Mouse (Mus musculus): Measurements from ENCODE around the gene Slc35a2. TPM values are rescaled to one million over a fixed set of nuclear protein-coding genes. Genes with fewer than 3 reads are reported as not detected.

Gene Slc35a2
- polyA plus RNA-seq, 1 experiment from 2014 or later: 23.9 TPM

- 16% methylated on average over 35 of the region's 48 CpGs for WGBS
- peak overlapping the region; percentile 51 for H3K4me3 ChIP-seq (replicated peaks; ENCODE audit: low read length)
- H3K9me3 ChIP-seq (ENCODE audit: control insufficient read depth, low read length): no peaks in the 10 kb centered on the region
- no peak for DNase-seq (ENCODE audit: low spot score)
- peak overlapping the region; percentile 68 for H3K4me2 ChIP-seq (replicated peaks)
- peaks cover 19% of the 10 kb centered on the region for H3K36me3 ChIP-seq (replicated peaks; ENCODE audit: control insufficient read depth, insufficient read depth)
- H3K27me3 ChIP-seq (ENCODE audit: control insufficient read depth, insufficient read depth, low read length): 0 out of 2 replicates have a peak, but pooled peaks cover 11% of the 10 kb centered on the region
- 0 out of 2 replicates have a peak, but pooled peaks cover 18% of the 10 kb centered on the region for H3K4me1 ChIP-seq (replicated peaks; ENCODE audit: control insufficient read depth, insufficient read depth, low read length)
- no peak for ATAC-seq (ENCODE audit: low FRiP score)
- peak overlapping the region; percentile 76 for H3K9ac ChIP-seq
- H3K27ac ChIP-seq: peak overlapping the region; percentile 43; the same call in 1 of the 2 replicates
These were observed 38.2 kb downstream of the Slc35a2 start for GRCm38 (mm10) chrX:7922032-7922431.

- Histone ChIP-seq H3K9ac (no peak overlapping the region), H3K27ac (no peak overlapping the region), H3K4me1 (replicated peaks; ENCODE audit: control insufficient read depth, insufficient read depth, low read length) (0 out of 2 replicates have a peak, but pooled peaks cover 12% of the 10 kb centered on the region), H3K27me3 (ENCODE audit: control insufficient read depth, insufficient read depth, low read length) (0 out of 2 replicates have a peak, but pooled peaks cover 13% of the 10 kb centered on the region), H3K4me2 (replicated peaks) (no peak overlapping the region), H3K4me3 (replicated peaks; ENCODE audit: low read length) (no peak overlapping the region), H3K9me3 (ENCODE audit: control insufficient read depth, low read length) (no peaks in the 10 kb centered on the region), H3K36me3 (replicated peaks; ENCODE audit: control insufficient read depth, insufficient read depth) (peaks cover 20% of the 10 kb centered on the region)
- 83% methylated on average over 6 of the region's 6 CpGs for WGBS
- DNase-seq (ENCODE audit: low spot score) (no peak), ATAC-seq (ENCODE audit: low FRiP score) (no peak)
These were observed 42.4 kb downstream of the Slc35a2 start for GRCm38 (mm10) chrX:7926266-7926665.

GRCm38 (mm10) chrX:7927116-7927515 lies 43.3 kb downstream of the Slc35a2 start:
- H3K36me3 ChIP-seq (replicated peaks; ENCODE audit: control insufficient read depth, insufficient read depth): peaks cover 29% of the 10 kb centered on the region
- H3K4me1 ChIP-seq (replicated peaks; ENCODE audit: control insufficient read depth, insufficient read depth, low read length): 0 out of 2 replicates have a peak, but pooled peaks cover 12% of the 10 kb centered on the region
- no peak overlapping the region for H3K4me2 ChIP-seq (replicated peaks)
- no peaks in the 10 kb centered on the region for H3K9me3 ChIP-seq (ENCODE audit: control insufficient read depth, low read length)
- no peak for DNase-seq (ENCODE audit: low spot score)
- WGBS: 25% methylated on average over 10 of the region's 10 CpGs
- H3K4me3 ChIP-seq (replicated peaks; ENCODE audit: low read length): no peak overlapping the region
- no peak for ATAC-seq (ENCODE audit: low FRiP score)
- H3K9ac ChIP-seq: no peak overlapping the region
- 0 out of 2 replicates have a peak, but pooled peaks cover 13% of the 10 kb centered on the region for H3K27me3 ChIP-seq (ENCODE audit: control insufficient read depth, insufficient read depth, low read length)
- no peak overlapping the region for H3K27ac ChIP-seq

GRCm38 (mm10) chrX:7928270-7928790 lies 44.5 kb downstream of the Slc35a2 start, which contains the start of gene Eras:
Gene Eras (minus strand): TSS chrX:7928607.
- no peak for DNase-seq (ENCODE audit: low spot score)
- 0 out of 2 replicates have a peak, but pooled peaks cover 13% of the 10 kb centered on the region for H3K27me3 ChIP-seq (ENCODE audit: control insufficient read depth, insufficient read depth, low read length)

GRCm38 (mm10) chrX:7936874-7937273 lies 53.0 kb downstream of the Slc35a2 start:
- ATAC-seq (ENCODE audit: low FRiP score) (no peak), DNase-seq (ENCODE audit: low spot score) (no peak)
- Histone ChIP-seq H3K27me3 (ENCODE audit: control insufficient read depth, insufficient read depth, low read length) (no peaks in the 10 kb centered on the region), H3K36me3 (replicated peaks; ENCODE audit: control insufficient read depth, insufficient read depth) (peaks cover 34% of the 10 kb centered on the region), H3K9me3 (ENCODE audit: control insufficient read depth, low read length) (no peaks in the 10 kb centered on the region), H3K27ac (no peak overlapping the region), H3K4me2 (replicated peaks) (no peak overlapping the region), H3K4me1 (replicated peaks; ENCODE audit: control insufficient read depth, insufficient read depth, low read length) (no peaks in the 10 kb centered on the region), H3K4me3 (replicated peaks; ENCODE audit: low read length) (no peak overlapping the region), H3K9ac (no peak overlapping the region)
- WGBS: 44% methylated on average over 11 of the region's 11 CpGs

More at GRCm38 (mm10) chrX:7928270-7928790, 44.5 kb downstream of the Slc35a2 start, which contains the start of gene Eras:
- ATAC-seq (ENCODE audit: low FRiP score): no peak
- Histone ChIP-seq H3K4me3 (replicated peaks; ENCODE audit: low read length) (no peak within 1 kb of the TSS), H3K4me1 (replicated peaks; ENCODE audit: control insufficient read depth, insufficient read depth, low read length) (0 out of 2 replicates have a peak, but pooled peaks cover 2% of the 10 kb centered on the region), H3K9ac (no peak within 1 kb of the TSS), H3K36me3 (replicated peaks; ENCODE audit: control insufficient read depth, insufficient read depth) (peaks cover 27% of the 10 kb centered on the region), H3K4me2 (replicated peaks) (no peak within 1 kb of the TSS), H3K27ac (no peak within 1 kb of the TSS), H3K9me3 (ENCODE audit: control insufficient read depth, low read length) (no peaks in the 10 kb centered on the region)
- 12% methylated on average over 18 of the region's 19 CpGs for WGBS

- DNase-seq (ENCODE audit: low spot score) (no peak), ATAC-seq (ENCODE audit: low FRiP score) (no peak)
- Histone ChIP-seq H3K9ac (no peak overlapping the region), H3K4me3 (replicated peaks; ENCODE audit: low read length) (no peak overlapping the region), H3K36me3 (replicated peaks; ENCODE audit: control insufficient read depth, insufficient read depth) (peaks cover 31% of the 10 kb centered on the region), H3K4me2 (replicated peaks) (no peak overlapping the region), H3K4me1 (replicated peaks; ENCODE audit: control insufficient read depth, insufficient read depth, low read length) (no peaks in the 10 kb centered on the region), H3K27ac (no peak overlapping the region), H3K27me3 (ENCODE audit: control insufficient read depth, insufficient read depth, low read length) (no peaks in the 10 kb centered on the region), H3K9me3 (ENCODE audit: control insufficient read depth, low read length) (no peaks in the 10 kb centered on the region)
- 93% methylated on average over 6 of the region's 6 CpGs for WGBS
These were observed 53.8 kb downstream of the Slc35a2 start for GRCm38 (mm10) chrX:7937667-7938066.

Other genes starting within 250 kb of the Slc35a2 start
- gene Syp, start 245.6 kb upstream of the Slc35a2 start, polyA plus RNA-seq (2014; fragmentation: Nextera tagmentation; extraction: Ambion mirVana): 106 and 109 TPM in 2 replicates
- 1.2 and 1.5 TPM in 2 replicates for gene Prickle3, start 226.8 kb upstream of the Slc35a2 start, polyA plus RNA-seq (2014; fragmentation: Nextera tagmentation; extraction: Ambion mirVana)
- gene Plp2, start 212.6 kb upstream of the Slc35a2 start, polyA plus RNA-seq (2014; fragmentation: Nextera tagmentation; extraction: Ambion mirVana): 21.2 and 23.5 TPM in 2 replicates
- not detected in 2 replicates for gene Magix, start 202.8 kb upstream of the Slc35a2 start, polyA plus RNA-seq (2014; fragmentation: Nextera tagmentation; extraction: Ambion mirVana)
- 46.1 and 52.1 TPM in 2 replicates for gene Gpkow, start 186.9 kb upstream of the Slc35a2 start, polyA plus RNA-seq (2014; fragmentation: Nextera tagmentation; extraction: Ambion mirVana)
- gene Wdr45, start 169.7 kb upstream of the Slc35a2 start, polyA plus RNA-seq (2014; fragmentation: Nextera tagmentation; extraction: Ambion mirVana): 20.6 and 21.9 TPM in 2 replicates
- 0.53 TPM in 1 of 2 replicates, not detected in the other for gene Gm45208, start 161.8 kb upstream of the Slc35a2 start, polyA plus RNA-seq (2014; fragmentation: Nextera tagmentation; extraction: Ambion mirVana)
- 129 and 139 TPM in 2 replicates for gene Praf2, start 155.6 kb upstream of the Slc35a2 start, polyA plus RNA-seq (2014; fragmentation: Nextera tagmentation; extraction: Ambion mirVana)
- 61.4 and 65.0 TPM in 2 replicates for gene Ccdc120, start 133.1 kb upstream of the Slc35a2 start, polyA plus RNA-seq (2014; fragmentation: Nextera tagmentation; extraction: Ambion mirVana)
- 18.6 and 20.9 TPM in 2 replicates for gene Tfe3, start 121.5 kb upstream of the Slc35a2 start, polyA plus RNA-seq (2014; fragmentation: Nextera tagmentation; extraction: Ambion mirVana)
- 50.5 and 56.8 TPM in 2 replicates for gene Gripap1, start 94.3 kb upstream of the Slc35a2 start, polyA plus RNA-seq (2014; fragmentation: Nextera tagmentation; extraction: Ambion mirVana)
- 4.1 and 5.0 TPM in 2 replicates for gene Kcnd1, start 61.7 kb upstream of the Slc35a2 start, polyA plus RNA-seq (2014; fragmentation: Nextera tagmentation; extraction: Ambion mirVana)
- 29.3 and 30.8 TPM in 2 replicates for gene Otud5, start 42.7 kb upstream of the Slc35a2 start, polyA plus RNA-seq (2014; fragmentation: Nextera tagmentation; extraction: Ambion mirVana)
- 21.3 and 22.6 TPM in 2 replicates for gene Pim2, start 5.8 kb upstream of the Slc35a2 start, polyA plus RNA-seq (2014; fragmentation: Nextera tagmentation; extraction: Ambion mirVana)
- gene Pqbp1, start 15.2 kb downstream of the Slc35a2 start, polyA plus RNA-seq (2014; fragmentation: Nextera tagmentation; extraction: Ambion mirVana): 178 and 180 TPM in 2 replicates
- gene Timm17b, start 15.3 kb downstream of the Slc35a2 start, polyA plus RNA-seq (2014; fragmentation: Nextera tagmentation; extraction: Ambion mirVana): 158 and 166 TPM in 2 replicates
- gene Gm10491, start 23.8 kb downstream of the Slc35a2 start, polyA plus RNA-seq (2014; fragmentation: Nextera tagmentation; extraction: Ambion mirVana): not detected in 2 replicates
- gene Gm10490, start 25.5 kb downstream of the Slc35a2 start, polyA plus RNA-seq (2014; fragmentation: Nextera tagmentation; extraction: Ambion mirVana): not detected in 2 replicates
- gene Pcsk1n, start 35.8 kb downstream of the Slc35a2 start, polyA plus RNA-seq (2014; fragmentation: Nextera tagmentation; extraction: Ambion mirVana): 271 and 284 TPM in 2 replicates
- not detected in 2 replicates for gene Eras, start 44.6 kb downstream of the Slc35a2 start, polyA plus RNA-seq (2014; fragmentation: Nextera tagmentation; extraction: Ambion mirVana)
- gene Hdac6, start 63.9 kb downstream of the Slc35a2 start, polyA plus RNA-seq (2014; fragmentation: Nextera tagmentation; extraction: Ambion mirVana): 59.7 and 64.4 TPM in 2 replicates
- gene Gata1, start 94.0 kb downstream of the Slc35a2 start, polyA plus RNA-seq (2014; fragmentation: Nextera tagmentation; extraction: Ambion mirVana): not detected in 2 replicates
- gene Glod5, start 134.5 kb downstream of the Slc35a2 start, polyA plus RNA-seq (2014; fragmentation: Nextera tagmentation; extraction: Ambion mirVana): 0.33 and 0.92 TPM in 2 replicates
- 36.4 and 37.9 TPM in 2 replicates for gene Suv39h1, start 190.7 kb downstream of the Slc35a2 start, polyA plus RNA-seq (2014; fragmentation: Nextera tagmentation; extraction: Ambion mirVana)
- 0.13 and 0.32 TPM in 2 replicates for gene Was, start 206.5 kb downstream of the Slc35a2 start, polyA plus RNA-seq (2014; fragmentation: Nextera tagmentation; extraction: Ambion mirVana)
- gene Wdr13, start 248.9 kb downstream of the Slc35a2 start, polyA plus RNA-seq (2014; fragmentation: Nextera tagmentation; extraction: Ambion mirVana): 56.6 and 60.9 TPM in 2 replicates

Data from hindbrain, embryonic 14.5 days (tissue).